Mouse (Mus musculus) hindbrain, embryonic 10.5 days (tissue): ENCODE data around the gene E130114P18Rik. TPM values are rescaled to one million over a fixed set of nuclear protein-coding genes. Genes with fewer than 3 reads are reported as not detected.

ENCODE experiments used
- DNase-seq: peaks from one replicate; pipeline ENCODE4 v3.0.0-alpha.2; 2017; ENCODE audit warnings: low spot score
- H3K27ac ChIP-seq: fragments of 300-500 bp; sonication (generic); 2 replicates; pipeline ENCODE4 v1.5.1; 2016; ENCODE audit warnings: mild to moderate bottlenecking, moderate library complexity
- H3K27me3 ChIP-seq: fragments of 300-500 bp; sonication (generic); 2 replicates; pipeline ENCODE4 v1.6.1; 2016; ENCODE audit warnings: mild to moderate bottlenecking; ENCODE audit not compliant: poor library complexity, insufficient read depth, severe bottlenecking
- H3K36me3 ChIP-seq: fragments of 300-500 bp; sonication (generic); 2 replicates; pipeline ENCODE4 v1.6.1; 2016; ENCODE audit warnings: mild to moderate bottlenecking, moderate library complexity
- H3K4me1 ChIP-seq: fragments of 300-500 bp; sonication (generic); replicated peaks from 2 replicates; pipeline ENCODE4 v1.6.1; 2016; ENCODE audit warnings: mild to moderate bottlenecking
- H3K4me3 ChIP-seq: fragments of 300-500 bp; sonication (generic); 2 replicates; pipeline ENCODE4 v1.5.1; 2016; ENCODE audit warnings: mild to moderate bottlenecking, moderate library complexity
- H3K9me3 ChIP-seq: fragments of 300-500 bp; sonication (generic); 2 replicates; pipeline ENCODE4 v1.6.1; 2016; ENCODE audit warnings: mild to moderate bottlenecking, moderate library complexity
- WGBS: fragments of 180-500 bp; shearing (Covaris S2); methylation state at CpG from one replicate; pipeline ENCODE4 v1.1.7; 2016; 5-methylcytosine and 5-hydroxymethylcytosine counted together
- polyA plus RNA-seq: library from polyadenylated mRNA; unstranded; fragments of >200 nt; fragmentation: Nextera tagmentation; extraction: Ambion mirVana; gene quantifications from 2 replicates; pipeline ENCODE4 v1.2.1, GENCODE M21; 2016

E130114P18Rik gene
- polyA plus RNA-seq: 12.7 and 18.4 TPM in 2 replicates

- WGBS: under 1% methylated on average over 37 of the region's 37 CpGs
- peaks cover 92% of the 10 kb centered on the region for H3K27me3 ChIP-seq
- H3K4me1 ChIP-seq: peaks cover 53% of the 10 kb centered on the region
- no peaks in the 10 kb centered on the region for H3K9me3 ChIP-seq
- peak; percentile 68 for DNase-seq
- H3K27ac ChIP-seq: peak within 1 kb of the TSS; percentile 94
- no peaks in the 10 kb centered on the region for H3K36me3 ChIP-seq
- H3K4me3 ChIP-seq: peak within 1 kb of the TSS; percentile 85
These were observed at the start of gene E130114P18Rik for GRCm38 (mm10) chr4:97777706-97778176. TSS of gene E130114P18Rik (minus strand) at chr4:97778078.

- no peak overlapping the region for H3K27ac ChIP-seq
- no peak for DNase-seq
- no peaks in the 10 kb centered on the region for H3K27me3 ChIP-seq
- no peak overlapping the region for H3K4me3 ChIP-seq
- H3K4me1 ChIP-seq: peaks cover 35% of the 10 kb centered on the region
- H3K36me3 ChIP-seq: no peaks in the 10 kb centered on the region
- 75% methylated on average over 6 of the region's 6 CpGs for WGBS
- no peaks in the 10 kb centered on the region for H3K9me3 ChIP-seq
These were observed 49.2 kb upstream of the E130114P18Rik start for GRCm38 (mm10) chr4:97827115-97827514.

GRCm38 (mm10) chr4:97825841-97826240 lies 48.0 kb upstream of the E130114P18Rik start:
- no peak for DNase-seq
- Histone ChIP-seq H3K27ac (no peak overlapping the region), H3K4me3 (no peak overlapping the region), H3K27me3 (no peaks in the 10 kb centered on the region), H3K4me1 (peaks cover 35% of the 10 kb centered on the region), H3K9me3 (no peaks in the 10 kb centered on the region), H3K36me3 (no peaks in the 10 kb centered on the region)
- WGBS: 74% methylated on average over 4 of the region's 4 CpGs

GRCm38 (mm10) chr4:97825432-97825831 lies 47.6 kb upstream of the E130114P18Rik start:
- Histone ChIP-seq H3K4me3 (no peak overlapping the region), H3K27ac (no peak overlapping the region), H3K9me3 (no peaks in the 10 kb centered on the region), H3K27me3 (no peaks in the 10 kb centered on the region), H3K36me3 (no peaks in the 10 kb centered on the region), H3K4me1 (peaks cover 35% of the 10 kb centered on the region)
- 81% methylated on average over 4 of the region's 4 CpGs for WGBS
- no peak for DNase-seq

- DNase-seq: no peak
- H3K4me3 ChIP-seq: no peak overlapping the region
- H3K36me3 ChIP-seq: no peaks in the 10 kb centered on the region
- H3K9me3 ChIP-seq: no peaks in the 10 kb centered on the region
- WGBS: 73% methylated on average over 4 of the region's 4 CpGs
- no peaks in the 10 kb centered on the region for H3K27me3 ChIP-seq
- no peak overlapping the region for H3K27ac ChIP-seq
- peaks cover 32% of the 10 kb centered on the region for H3K4me1 ChIP-seq
These were observed 46.6 kb upstream of the E130114P18Rik start for GRCm38 (mm10) chr4:97824451-97824850.

- Histone ChIP-seq H3K36me3 (no peaks in the 10 kb centered on the region), H3K9me3 (no peaks in the 10 kb centered on the region), H3K4me3 (no peak overlapping the region), H3K27me3 (no peaks in the 10 kb centered on the region), H3K4me1 (peaks cover 31% of the 10 kb centered on the region), H3K27ac (no peak overlapping the region)
- 88% methylated on average over 6 of the region's 6 CpGs for WGBS
- DNase-seq: no peak
These were observed 45.6 kb upstream of the E130114P18Rik start for GRCm38 (mm10) chr4:97823512-97823911.

DNA sequence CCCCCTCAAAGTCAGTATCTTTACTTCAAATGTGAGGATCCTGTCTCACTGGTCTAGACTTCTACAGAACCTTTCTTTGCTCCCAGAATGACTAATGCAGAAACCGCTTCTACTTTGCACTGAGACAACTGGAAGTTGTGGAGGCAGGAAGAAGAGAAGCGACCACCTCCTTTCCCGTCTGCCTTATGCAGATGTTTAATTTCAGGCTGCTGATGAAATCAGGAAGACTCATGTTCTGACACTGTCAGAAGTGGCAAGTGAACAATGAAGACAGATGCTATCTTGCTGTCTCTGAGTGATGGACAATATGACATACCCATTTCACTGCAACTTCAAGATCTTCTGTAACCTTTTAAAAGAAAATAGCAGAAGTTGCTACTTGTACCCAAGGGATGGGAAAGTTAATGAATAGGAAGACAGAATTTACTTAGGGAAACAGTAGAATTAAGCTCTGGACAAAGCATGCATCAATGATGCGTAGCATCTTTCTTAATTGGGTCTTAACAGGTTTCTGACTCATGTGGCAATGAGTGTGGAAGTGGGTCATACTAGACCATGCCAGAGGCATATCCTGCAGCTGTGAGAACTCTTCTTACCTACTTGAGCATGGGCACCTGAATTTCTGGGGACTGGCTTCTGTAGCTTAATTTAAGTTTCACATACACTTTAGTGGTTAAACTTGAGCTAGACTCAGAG lies 43.8 kb upstream of the E130114P18Rik start:
- DNase-seq: no peak
- H3K4me3 ChIP-seq: no peak overlapping the region
- H3K27ac ChIP-seq: no peak overlapping the region
- WGBS: 92% methylated on average over 4 of the region's 4 CpGs
- peaks cover 21% of the 10 kb centered on the region for H3K4me1 ChIP-seq
- no peaks in the 10 kb centered on the region for H3K9me3 ChIP-seq
- H3K36me3 ChIP-seq: no peaks in the 10 kb centered on the region
- no peaks in the 10 kb centered on the region for H3K27me3 ChIP-seq

DNA sequence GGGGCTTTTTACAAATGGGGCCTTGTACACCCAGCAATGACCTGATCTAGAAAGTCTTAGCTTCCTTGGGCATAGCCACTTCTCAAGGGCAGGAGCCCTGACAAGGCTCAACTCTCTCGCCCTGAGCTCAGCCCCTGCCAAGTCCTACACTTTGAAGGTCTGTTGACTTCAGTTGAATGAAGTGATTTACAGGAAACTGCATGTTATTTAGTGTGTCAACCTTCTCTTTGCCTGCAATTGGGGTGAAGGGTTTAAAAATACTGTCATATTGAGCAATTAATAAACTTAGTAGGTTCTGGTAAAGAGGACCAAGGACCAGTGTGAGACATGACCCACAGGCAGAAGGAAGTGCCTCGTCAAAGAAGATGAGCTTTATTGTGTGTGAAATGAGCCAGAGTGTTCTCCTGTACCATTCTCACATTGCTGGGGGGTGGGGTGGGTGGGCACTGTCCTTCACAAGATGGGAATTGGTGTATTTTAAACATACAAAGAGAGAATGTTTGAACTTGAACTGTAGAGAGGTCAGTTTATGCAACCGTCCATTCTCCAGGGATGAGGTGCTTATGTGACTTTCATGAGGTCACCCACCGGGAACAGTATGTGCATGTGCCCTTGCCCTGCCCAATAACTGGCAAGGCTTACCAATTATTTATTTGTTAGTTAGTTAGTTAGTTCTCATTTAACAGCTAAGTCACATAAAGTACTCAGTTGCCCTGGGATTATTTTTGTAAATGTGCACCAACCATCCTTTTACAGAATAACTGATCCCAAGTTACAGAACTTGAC lies 42.8 kb upstream of the E130114P18Rik start:
- no peaks in the 10 kb centered on the region for H3K9me3 ChIP-seq
- no peak overlapping the region for H3K27ac ChIP-seq
- no peak for DNase-seq
- no peak overlapping the region for H3K4me3 ChIP-seq
- peaks cover 12% of the 10 kb centered on the region for H3K4me1 ChIP-seq
- no peaks in the 10 kb centered on the region for H3K27me3 ChIP-seq
- 88% methylated on average over 4 of the region's 4 CpGs for WGBS
- H3K36me3 ChIP-seq: no peaks in the 10 kb centered on the region

GRCm38 (mm10) chr4:97819101-97819500 lies 41.2 kb upstream of the E130114P18Rik start:
- peaks cover under 1% of the 10 kb centered on the region; the same call in 1 of the 2 replicates for H3K4me1 ChIP-seq
- 87% methylated on average over 8 of the region's 8 CpGs for WGBS
- H3K36me3 ChIP-seq: no peaks in the 10 kb centered on the region
- H3K9me3 ChIP-seq: no peaks in the 10 kb centered on the region
- no peak overlapping the region for H3K27ac ChIP-seq
- no peak for DNase-seq
- no peaks in the 10 kb centered on the region for H3K27me3 ChIP-seq
- no peak overlapping the region for H3K4me3 ChIP-seq

GRCm38 (mm10) chr4:97818498-97818897 lies 40.6 kb upstream of the E130114P18Rik start:
- no peak overlapping the region for H3K4me3 ChIP-seq
- 88% methylated on average over 3 of the region's 3 CpGs for WGBS
- no peaks in the 10 kb centered on the region for H3K27me3 ChIP-seq
- H3K4me1 ChIP-seq: no peaks in the 10 kb centered on the region
- H3K36me3 ChIP-seq: no peaks in the 10 kb centered on the region
- H3K9me3 ChIP-seq: no peaks in the 10 kb centered on the region
- no peak for DNase-seq
- H3K27ac ChIP-seq: no peak overlapping the region

GRCm38 (mm10) chr4:97817741-97818140 lies 39.9 kb upstream of the E130114P18Rik start:
- Histone ChIP-seq H3K27me3 (no peaks in the 10 kb centered on the region), H3K4me3 (no peak overlapping the region), H3K36me3 (no peaks in the 10 kb centered on the region), H3K27ac (no peak overlapping the region), H3K4me1 (no peaks in the 10 kb centered on the region), H3K9me3 (no peaks in the 10 kb centered on the region)
- DNase-seq: no peak
- WGBS: 83% methylated on average over 1 of the region's 1 CpGs

DNA sequence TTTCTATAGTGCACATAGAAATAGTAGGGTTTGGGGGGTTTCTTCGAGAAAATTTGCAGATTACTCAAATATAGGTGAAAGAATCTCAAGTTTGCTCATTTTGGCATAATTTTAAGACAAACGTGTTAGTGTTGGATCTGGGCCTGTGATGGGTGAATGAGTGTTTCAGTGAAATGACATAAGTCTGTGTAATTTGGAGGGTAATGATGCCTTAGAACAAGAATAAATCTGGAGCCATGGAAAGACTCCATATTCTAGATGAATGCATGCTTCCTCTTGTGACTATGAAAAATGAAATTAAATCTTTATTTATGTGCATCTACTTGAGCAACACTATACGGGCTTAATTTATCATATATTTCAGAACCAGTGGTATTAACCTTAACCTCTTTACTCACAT lies 38.9 kb upstream of the E130114P18Rik start:
- WGBS: 90% methylated on average over 3 of the region's 3 CpGs
- no peaks in the 10 kb centered on the region for H3K9me3 ChIP-seq
- no peaks in the 10 kb centered on the region for H3K4me1 ChIP-seq
- H3K27ac ChIP-seq: no peak overlapping the region
- H3K27me3 ChIP-seq: no peaks in the 10 kb centered on the region
- H3K4me3 ChIP-seq: no peak overlapping the region
- no peaks in the 10 kb centered on the region for H3K36me3 ChIP-seq
- DNase-seq: no peak

DNA sequence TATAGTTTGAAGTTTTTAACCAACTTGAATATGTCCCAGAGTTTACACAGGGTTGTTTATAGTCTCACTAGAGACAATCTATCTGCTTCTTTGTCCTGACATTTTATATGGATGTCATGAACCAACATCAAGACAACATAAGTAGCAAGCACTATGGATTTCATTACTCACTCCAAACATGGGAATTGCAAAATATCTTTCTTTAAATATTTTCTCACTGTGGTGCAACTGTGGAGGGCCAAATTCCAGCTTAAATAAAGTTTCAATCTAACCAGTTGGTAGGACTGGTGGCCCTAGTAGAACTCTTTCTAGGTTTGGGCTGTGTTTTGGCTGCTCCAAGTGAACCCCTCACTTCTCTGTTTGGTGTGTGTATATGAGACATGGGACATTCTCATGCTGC lies 38.1 kb upstream of the E130114P18Rik start:
- Histone ChIP-seq H3K27ac (no peak overlapping the region), H3K4me1 (no peaks in the 10 kb centered on the region), H3K36me3 (no peaks in the 10 kb centered on the region), H3K4me3 (no peak overlapping the region), H3K27me3 (no peaks in the 10 kb centered on the region), H3K9me3 (no peaks in the 10 kb centered on the region)
- no peak for DNase-seq
